Mouse (Mus musculus) forebrain, embryonic 11.5 days (tissue): ENCODE results near the gene Me1. TPM values are rescaled to one million over a fixed set of nuclear protein-coding genes. Genes with fewer than 3 reads are reported as not detected.
A peak's percentile ranks its signal among the peaks of the same experiment; 100 is the strongest.

Experiments used
- ATAC-seq: fragments of 200-750 bp; cut with Nextera tagmentation; replicated peaks from 2 replicates; pipeline ENCODE4 v1.8.0; 2017; ENCODE audit warnings: moderate TSS enrichment; ENCODE audit not compliant: low FRiP score
- DNase-seq: peaks from one replicate; pipeline ENCODE4 v3.0.0-alpha.2; 2017; ENCODE audit warnings: low spot score
- H3K27ac ChIP-seq: fragments of 300-500 bp; sonication (generic); 2 replicates; pipeline ENCODE4 v1.5.1; 2014; ENCODE audit warnings: low read depth, low read length
- H3K27me3 ChIP-seq: fragments of 300-500 bp; sonication (generic); 2 replicates; pipeline ENCODE4 v1.6.1; 2014; ENCODE audit warnings: mild to moderate bottlenecking, low read length, mixed read lengths; ENCODE audit not compliant: control insufficient read depth, insufficient read depth
- H3K36me3 ChIP-seq: fragments of 300-500 bp; sonication (generic); 2 replicates; pipeline ENCODE4 v1.6.1; 2014; ENCODE audit warnings: mild to moderate bottlenecking, low read length, moderate library complexity, mixed read lengths; ENCODE audit not compliant: control insufficient read depth, insufficient read depth
- H3K4me1 ChIP-seq: fragments of 300-500 bp; sonication (generic); replicated peaks from 2 replicates; pipeline ENCODE4 v1.6.1; 2014; ENCODE audit warnings: low read length, mixed read lengths; ENCODE audit not compliant: control insufficient read depth, insufficient read depth
- H3K4me2 ChIP-seq: fragments of 300-500 bp; sonication (generic); 2 replicates; pipeline ENCODE4 v1.6.1; 2014; ENCODE audit warnings: low read depth, mild to moderate bottlenecking, low read length, moderate library complexity, mixed read lengths; ENCODE audit not compliant: severe bottlenecking
- H3K4me3 ChIP-seq: fragments of 300-500 bp; sonication (generic); 2 replicates; pipeline ENCODE4 v1.5.1; 2014; ENCODE audit warnings: low read depth, low read length
- H3K9ac ChIP-seq: fragments of 300-500 bp; sonication (generic); 2 replicates; pipeline ENCODE4 v1.6.1; 2014; ENCODE audit warnings: low read length
- H3K9me3 ChIP-seq: fragments of 300-500 bp; sonication (generic); 2 replicates; pipeline ENCODE4 v1.6.1; 2016; ENCODE audit warnings: low read length, mixed read lengths; ENCODE audit not compliant: control insufficient read depth
- WGBS: fragments of 180-500 bp; shearing (Covaris S2); extraction: QIAGEN DNeasy Blood & Tissue Kit; methylation state at CpG from one replicate; pipeline ENCODE4 v1.1.7; 2014; 5-methylcytosine and 5-hydroxymethylcytosine counted together
- polyA plus RNA-seq: library from polyadenylated mRNA; unstranded; fragments of >200 nt; fragmentation: Nextera tagmentation; extraction: Ambion mirVana; gene quantifications from 2 replicates; pipeline ENCODE4 v1.2.1, GENCODE M21; 2014

Gene Me1
- polyA plus RNA-seq, 1 experiment from 2014 or later, result 10.7 TPM

DNA sequence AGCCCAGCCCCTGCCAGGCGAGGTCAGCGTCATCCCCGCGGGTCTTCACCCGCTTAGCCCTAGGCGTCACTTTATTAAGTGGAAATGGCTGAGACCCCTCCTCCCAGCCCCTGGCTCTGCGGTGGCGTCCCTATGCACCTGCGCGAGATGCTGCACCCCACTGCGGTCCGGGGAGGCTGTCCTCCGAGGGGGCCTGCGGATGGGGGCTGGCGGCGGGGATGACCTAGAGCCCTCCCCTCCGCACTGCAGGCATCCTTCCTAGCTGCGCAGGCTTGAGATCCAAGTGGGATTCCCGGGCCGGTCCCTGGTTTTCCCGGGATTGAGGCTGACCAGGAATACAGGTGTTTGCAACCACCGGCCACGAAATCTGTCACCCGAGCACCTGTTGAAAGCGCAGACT, 123.6 kb downstream of the Me1 start:
- H3K4me1 ChIP-seq, result peaks cover 5% of the 10 kb centered on the region; the same call in 1 of the 2 replicates
- H3K27me3 ChIP-seq, result no peaks in the 10 kb centered on the region
- no peak overlapping the region for H3K27ac ChIP-seq
- under 1% methylated on average over 25 of the region's 25 CpGs for WGBS
- H3K4me3 ChIP-seq, result peak overlapping the region; percentile 65
- no peaks in the 10 kb centered on the region for H3K9me3 ChIP-seq
- H3K9ac ChIP-seq, result peak overlapping the region; percentile 52
- DNase-seq (peak; percentile 67), ATAC-seq (no peak)
- H3K4me2 ChIP-seq, result peak overlapping the region; percentile 95
- no peaks in the 10 kb centered on the region; the same call in 1 of the 2 replicates for H3K36me3 ChIP-seq

GRCm38 (mm10) chr9:86571540-86572135, 124.1 kb downstream of the Me1 start, which contains the start of the genes Pgm3 and Rwdd2a:
TSS of gene Pgm3 (minus strand) at chr9:86571842.
TSS of gene Rwdd2a (plus strand) at chr9:86571991.
- no peaks in the 10 kb centered on the region for H3K9me3 ChIP-seq
- H3K4me1 ChIP-seq, result peaks cover 5% of the 10 kb centered on the region; the same call in 1 of the 2 replicates
- H3K4me3 ChIP-seq, result peak within 1 kb of the TSS; percentile 65
- H3K36me3 ChIP-seq, result no peaks in the 10 kb centered on the region; the same call in 1 of the 2 replicates
- DNase-seq (peak; percentile 98), ATAC-seq (peak; percentile 99)
- no peak within 1 kb of the TSS for H3K27ac ChIP-seq
- peak within 1 kb of the TSS; percentile 59 for H3K9ac ChIP-seq
- H3K27me3 ChIP-seq, result no peaks in the 10 kb centered on the region
- 1% methylated on average over 59 of the region's 59 CpGs for WGBS
- peak within 1 kb of the TSS; percentile 95 for H3K4me2 ChIP-seq

GRCm38 (mm10) chr9:86570946-86571345, 124.8 kb downstream of the Me1 start:
- Histone ChIP-seq H3K9me3 (no peaks in the 10 kb centered on the region), H3K4me2 (peak overlapping the region; percentile 95), H3K36me3 (no peaks in the 10 kb centered on the region; the same call in 1 of the 2 replicates), H3K27ac (no peak overlapping the region), H3K9ac (no peak overlapping the region), H3K4me1 (peaks cover 5% of the 10 kb centered on the region; the same call in 1 of the 2 replicates), H3K4me3 (peak overlapping the region; percentile 65), H3K27me3 (no peaks in the 10 kb centered on the region)
- ATAC-seq (no peak), DNase-seq (no peak)
- 24% methylated on average over 8 of the region's 8 CpGs for WGBS

- no peak overlapping the region for H3K9ac ChIP-seq
- no peak for DNase-seq
- no peak for ATAC-seq
- H3K27ac ChIP-seq, result no peak overlapping the region
- H3K9me3 ChIP-seq, result no peaks in the 10 kb centered on the region
- no peaks in the 10 kb centered on the region for H3K27me3 ChIP-seq
- H3K4me3 ChIP-seq, result peak overlapping the region; percentile 65; the same call in 1 of the 2 replicates
- peaks cover 5% of the 10 kb centered on the region; the same call in 1 of the 2 replicates for H3K4me1 ChIP-seq
- H3K4me2 ChIP-seq, result peak overlapping the region; percentile 95; the same call in 1 of the 2 replicates
- no peaks in the 10 kb centered on the region; the same call in 1 of the 2 replicates for H3K36me3 ChIP-seq
- 81% methylated on average over 10 of the region's 10 CpGs for WGBS
Observed at GRCm38 (mm10) chr9:86570261-86570890, 125.4 kb downstream of the Me1 start.

DNA sequence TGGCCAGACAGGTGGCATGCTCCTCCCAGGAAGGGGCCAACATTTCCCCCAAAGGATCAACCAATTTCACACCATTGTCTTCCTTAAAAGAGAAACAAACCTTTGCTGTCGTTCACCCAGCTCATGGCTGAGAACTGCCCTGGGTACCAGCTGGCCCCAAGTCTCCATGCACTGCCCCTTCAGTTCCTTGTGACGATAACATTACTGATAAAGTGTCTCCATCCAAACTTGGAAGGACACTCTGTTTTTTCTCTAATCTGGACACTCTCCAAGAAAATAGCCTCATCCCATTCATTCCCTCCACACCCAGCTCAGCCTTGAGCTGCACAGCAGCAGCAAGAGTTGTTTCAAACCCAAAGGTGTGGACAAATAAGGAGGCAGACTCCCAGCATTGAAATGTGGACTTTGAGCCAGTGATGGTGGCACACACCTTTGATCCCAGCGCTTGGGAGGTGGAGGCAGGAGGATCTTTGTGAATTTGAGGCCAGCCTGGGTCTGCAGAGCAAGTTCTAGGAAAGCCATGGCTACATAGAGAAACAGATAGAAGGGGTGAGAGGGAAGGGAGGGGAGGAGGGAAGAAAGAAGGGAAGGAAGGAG, 126.3 kb downstream of the Me1 start:
- no peak for DNase-seq
- Histone ChIP-seq H3K4me2 (no peak overlapping the region), H3K4me1 (peaks cover 5% of the 10 kb centered on the region; the same call in 1 of the 2 replicates), H3K36me3 (no peaks in the 10 kb centered on the region; the same call in 1 of the 2 replicates), H3K27me3 (no peaks in the 10 kb centered on the region), H3K9ac (no peak overlapping the region), H3K4me3 (no peak overlapping the region), H3K9me3 (no peaks in the 10 kb centered on the region), H3K27ac (no peak overlapping the region)
- WGBS, result 86% methylated on average over 3 of the region's 3 CpGs
- no peak for ATAC-seq

GRCm38 (mm10) chr9:86560543-86560942, 135.2 kb downstream of the Me1 start:
- DNase-seq, result no peak
- H3K4me1 ChIP-seq, result no peaks in the 10 kb centered on the region
- no peaks in the 10 kb centered on the region; the same call in none of the 2 replicates for H3K36me3 ChIP-seq
- H3K9me3 ChIP-seq, result no peaks in the 10 kb centered on the region
- H3K4me3 ChIP-seq, result no peak overlapping the region
- ATAC-seq, result no peak
- no peak overlapping the region for H3K4me2 ChIP-seq
- H3K27ac ChIP-seq, result no peak overlapping the region
- 92% methylated on average over 3 of the region's 3 CpGs for WGBS
- H3K9ac ChIP-seq, result no peak overlapping the region
- H3K27me3 ChIP-seq, result no peaks in the 10 kb centered on the region

- no peaks in the 10 kb centered on the region for H3K4me1 ChIP-seq
- no peak overlapping the region for H3K27ac ChIP-seq
- 95% methylated on average over 4 of the region's 4 CpGs for WGBS
- no peak for DNase-seq
- no peak for ATAC-seq
- H3K9ac ChIP-seq, result no peak overlapping the region
- H3K4me2 ChIP-seq, result no peak overlapping the region
- no peaks in the 10 kb centered on the region for H3K9me3 ChIP-seq
- no peaks in the 10 kb centered on the region; the same call in none of the 2 replicates for H3K36me3 ChIP-seq
- no peak overlapping the region for H3K4me3 ChIP-seq
- no peaks in the 10 kb centered on the region for H3K27me3 ChIP-seq
Observed at GRCm38 (mm10) chr9:86554641-86555040, 141.1 kb downstream of the Me1 start.

DNA sequence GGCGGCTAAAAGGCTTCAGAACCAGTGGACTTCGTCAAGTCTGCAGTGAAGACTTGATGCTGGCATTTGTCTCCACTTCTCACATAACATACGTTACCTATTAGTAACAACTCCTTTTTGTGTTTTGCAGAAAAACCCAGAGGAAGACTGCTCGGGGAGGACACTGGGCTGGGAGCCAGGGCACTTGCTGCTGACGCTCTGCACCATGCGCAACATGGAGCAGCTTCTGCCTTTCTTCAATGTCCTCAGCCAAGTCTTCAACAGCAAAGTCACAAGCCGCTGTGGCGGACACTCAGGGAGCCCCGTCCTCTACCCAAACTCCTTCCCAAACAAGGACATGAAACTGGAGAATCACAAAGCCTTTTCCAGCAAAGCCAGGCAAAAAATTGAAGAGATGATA, 141.9 kb downstream of the Me1 start:
- Histone ChIP-seq H3K36me3 (no peaks in the 10 kb centered on the region; the same call in none of the 2 replicates), H3K4me1 (no peaks in the 10 kb centered on the region), H3K27me3 (no peaks in the 10 kb centered on the region), H3K9me3 (no peaks in the 10 kb centered on the region), H3K9ac (no peak overlapping the region), H3K4me2 (no peak overlapping the region), H3K27ac (no peak overlapping the region), H3K4me3 (no peak overlapping the region)
- DNase-seq (no peak), ATAC-seq (no peak)
- WGBS, result 91% methylated on average over 9 of the region's 9 CpGs
